ENCODE assay signal across 8 mouse cellular contexts in the genomic region with DNA sequence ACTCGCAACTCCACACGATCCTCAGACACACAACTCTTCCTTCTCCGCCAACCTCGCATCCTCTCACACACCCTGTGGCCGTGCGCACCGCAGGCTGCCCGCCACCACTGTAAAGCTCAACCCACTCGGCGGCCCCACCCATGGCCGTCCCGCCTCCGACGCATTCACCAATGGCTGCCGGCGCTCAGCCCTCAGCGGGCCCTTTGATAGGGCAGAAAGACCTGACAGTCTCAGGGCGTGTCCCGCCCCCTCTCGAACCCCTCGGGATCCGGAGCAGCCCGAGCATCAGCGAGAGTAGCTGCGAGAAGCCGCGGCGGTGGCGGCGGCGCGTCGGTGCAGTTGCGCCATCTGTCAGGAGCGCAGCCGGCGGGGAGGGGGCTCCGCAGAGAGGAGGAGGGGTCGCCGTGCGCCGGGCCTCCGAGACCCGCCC. TPM values are rescaled to one million over a fixed set of nuclear protein-coding genes. Genes with fewer than 3 reads are reported as not detected.
DNase-seq lines count a peak whose midpoint lies in the region; ATAC-seq lines count a peak whose summit lies in the region.

No protein-coding gene starts in this region.

- H3K27ac ChIP-seq in hindbrain, embryonic 15.5 days (replicated peaks), result peak overlapping the region; percentile 96

- under 1% methylated on average over 42 of the region's 44 CpGs for WGBS in hindbrain, embryonic 15.5 days

- peak; percentile 99 for ATAC-seq in hindbrain, embryonic 15.5 days (ENCODE audit: low FRiP score, low read depth)

- H3K9ac ChIP-seq in hindbrain, embryonic 15.5 days, result peak overlapping the region; percentile 96

- no peaks in the 10 kb centered on the region for H3K27me3 ChIP-seq in hindbrain, embryonic 15.5 days

- no peaks in the 10 kb centered on the region for H3K36me3 ChIP-seq in hindbrain, embryonic 15.5 days

- H3K4me1 ChIP-seq in hindbrain, embryonic 15.5 days (replicated peaks), result peaks cover 43% of the 10 kb centered on the region

- H3K4me3 ChIP-seq in hindbrain, embryonic 15.5 days, result peak overlapping the region; percentile 76

- peak; percentile 96 for DNase-seq in T-cell, adult 2 months (ENCODE audit: low spot score)
- DNase-seq in cerebellum, postnatal 36 days, result peak; percentile 93 to 96
- peak; percentile 94 to 98 for DNase-seq in frontal cortex, postnatal 36 days (ENCODE audit: low spot score in 2 of 2)
- DNase-seq in left cerebral cortex, adult 11 months (ENCODE audit: low spot score), result peak; percentile 93
- peak; percentile 95 to 97 for DNase-seq in lung, postnatal 4 days
- DNase-seq in retina, postnatal 7 days (ENCODE audit: low read depth, low spot score), result peak; percentile 89
- DNase-seq in urinary bladder, adult 2 months (ENCODE audit: low spot score), result peak; percentile 74

- H3K9me3 ChIP-seq in hindbrain, embryonic 15.5 days, result no peaks in the 10 kb centered on the region

- H3K4me2 ChIP-seq in hindbrain, embryonic 15.5 days, result peak overlapping the region; percentile 81

RNA-seq across cellular contexts. Expression of gene Fyn, which starts 0.9 kb away (rescaled TPM):
- 72.7 and 79.1 TPM in 2 replicates for polyA plus RNA-seq in hindbrain, embryonic 15.5 days (2015; fragmentation: Nextera tagmentation; extraction: Ambion mirVana)
- 20.6 and 23.3 TPM in 2 replicates for polyA plus RNA-seq in urinary bladder, adult 2 months (2012; rRNA removed)

Comparison
In these comparisons a context has a peak if more than half of its experiments do, and no peak if none do; other contexts are left out.
1. Peak in every context shown above with its lines: DNase-seq, ATAC-seq, H3K4me3 ChIP-seq and H3K27ac ChIP-seq.